Mouse (Mus musculus) liver, postnatal 0 days (tissue): ENCODE data around the gene Phactr2.

ENCODE experiments used
- CTCF ChIP-seq: sonication (generic); IDR thresholded peaks from 2 replicates; pipeline ENCODE4 v1.5.1; 2016; ENCODE audit warnings: antibody characterized with exemption, low read depth
- EP300 ChIP-seq: IDR thresholded peaks from 2 replicates; pipeline ENCODE4 v1.6.1; 2016; ENCODE audit warnings: antibody characterized with exemption, low read depth, mild to moderate bottlenecking

- TF ChIP-seq EP300 = no peak
- no peak for TF ChIP-seq CTCF
Observed at GRCm38 (mm10) chr10:13415489-13416104, 58.6 kb downstream of the Phactr2 start.
